Comparison of ENCODE assay signal across 27 mouse cellular contexts in the genomic region with DNA sequence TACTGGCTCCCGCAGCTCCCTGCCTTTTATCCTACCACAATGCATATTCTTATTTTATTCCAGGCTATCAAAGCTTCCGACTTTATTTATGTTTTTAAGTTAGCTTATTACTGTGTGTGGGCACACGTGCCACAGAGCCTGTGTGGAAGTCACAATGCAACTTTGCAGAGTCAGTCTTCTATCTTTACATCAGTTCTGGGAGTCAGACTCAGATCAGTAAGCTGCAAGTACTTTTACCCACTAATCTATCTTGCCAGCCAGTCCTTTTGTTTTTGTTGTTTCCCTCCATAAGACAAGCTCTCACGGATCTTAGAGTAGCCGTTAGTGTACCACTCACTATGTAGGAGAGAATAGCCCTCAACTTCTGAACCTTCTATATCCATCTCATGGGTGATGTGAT.
A peak's percentile ranks its signal among the peaks of the same experiment; 100 is the strongest.
DNase-seq lines count a peak whose midpoint lies in the region; ATAC-seq and TF ChIP-seq lines count a peak whose summit lies in the region.
"Had no signal": no experiment of that assay in that cellular context is flagged by ENCODE, and none has a peak within 500 bp of the region (broad histone marks: within the 10 kb centered on the region; RNA-seq: fewer than 3 reads in every experiment).

No protein-coding gene starts in this region.

- H3K9ac ChIP-seq in hindbrain, embryonic 11.5 days (ENCODE audit: low read depth, low read length), result no peak overlapping the region
- H3K9ac ChIP-seq in midbrain, embryonic 15.5 days, result no peak overlapping the region
- H3K9ac ChIP-seq in midbrain, embryonic 13.5 days (replicated peaks), result no peak overlapping the region
- H3K9ac ChIP-seq in hindbrain, postnatal 0 days (replicated peaks; ENCODE audit: low read length), result no peak overlapping the region
- H3K9ac ChIP-seq in midbrain, postnatal 0 days (replicated peaks; ENCODE audit: low read length, poor library complexity, severe bottlenecking), result no peak overlapping the region
- H3K9ac ChIP-seq: embryonic facial prominence, embryonic 15.5 days; heart, embryonic 15.5 days; limb, embryonic 12.5 days; neural tube, embryonic 12.5 days had no signal

- H3K36me3 ChIP-seq in hindbrain, embryonic 11.5 days (ENCODE audit: control insufficient read depth, insufficient read depth, low read length), result no peaks in the 10 kb centered on the region
- H3K36me3 ChIP-seq in hindbrain, embryonic 10.5 days, result 0 out of 2 replicates have a peak, but pooled peaks cover 7% of the 10 kb centered on the region
- H3K36me3 ChIP-seq in midbrain, embryonic 15.5 days (replicated peaks), result no peaks in the 10 kb centered on the region
- H3K36me3 ChIP-seq in midbrain, embryonic 13.5 days, result no peaks in the 10 kb centered on the region
- H3K36me3 ChIP-seq in hindbrain, postnatal 0 days (ENCODE audit: insufficient read depth, low read length), result no peaks in the 10 kb centered on the region
- H3K36me3 ChIP-seq in midbrain, postnatal 0 days (ENCODE audit: insufficient read depth, low read length), result no peaks in the 10 kb centered on the region
- H3K36me3 ChIP-seq: embryonic facial prominence, embryonic 15.5 days; heart, embryonic 15.5 days; limb, embryonic 12.5 days; neural tube, embryonic 12.5 days had no signal

- H3K4me2 ChIP-seq in hindbrain, embryonic 11.5 days (replicated peaks; ENCODE audit: low read depth, low read length), result no peak overlapping the region
- H3K4me2 ChIP-seq in midbrain, embryonic 15.5 days, result peak overlapping the region; percentile 58
- no peak overlapping the region for H3K4me2 ChIP-seq in midbrain, embryonic 13.5 days (replicated peaks)
- H3K4me2 ChIP-seq in hindbrain, postnatal 0 days (ENCODE audit: low read depth, low read length), result peak overlapping the region; percentile 49
- H3K4me2 ChIP-seq in midbrain, postnatal 0 days (ENCODE audit: low read depth, low read length, poor library complexity, severe bottlenecking), result peak overlapping the region; percentile 74
- H3K4me2 ChIP-seq: embryonic facial prominence, embryonic 15.5 days; heart, embryonic 15.5 days; limb, embryonic 12.5 days; neural tube, embryonic 12.5 days had no signal

- H3K27me3 ChIP-seq in hindbrain, embryonic 11.5 days (ENCODE audit: control insufficient read depth, insufficient read depth, low read length), result no peaks in the 10 kb centered on the region
- H3K27me3 ChIP-seq in hindbrain, embryonic 10.5 days (ENCODE audit: insufficient read depth, poor library complexity, severe bottlenecking), result no peaks in the 10 kb centered on the region
- no peaks in the 10 kb centered on the region for H3K27me3 ChIP-seq in midbrain, embryonic 15.5 days (replicated peaks)
- no peaks in the 10 kb centered on the region for H3K27me3 ChIP-seq in midbrain, embryonic 13.5 days
- H3K27me3 ChIP-seq in hindbrain, postnatal 0 days (ENCODE audit: insufficient read depth, low read length), result no peaks in the 10 kb centered on the region
- H3K27me3 ChIP-seq in midbrain, postnatal 0 days (ENCODE audit: insufficient read depth, low read length), result no peaks in the 10 kb centered on the region
- H3K27me3 ChIP-seq: embryonic facial prominence, embryonic 15.5 days; heart, embryonic 15.5 days; limb, embryonic 12.5 days; neural tube, embryonic 12.5 days had no signal

- TF ChIP-seq CTCF in hindbrain, postnatal 0 days (IDR thresholded peaks at IDR 0.05; ENCODE audit: low read depth), result no peak
- no peak for TF ChIP-seq CTCF in midbrain, postnatal 0 days (IDR thresholded peaks at IDR 0.05)

- 88% methylated on average over 5 of the region's 5 CpGs for WGBS in hindbrain, embryonic 11.5 days
- WGBS in hindbrain, embryonic 10.5 days, result 89% methylated on average over 5 of the region's 5 CpGs
- 88% methylated on average over 5 of the region's 5 CpGs for WGBS in midbrain, embryonic 15.5 days
- WGBS in midbrain, embryonic 13.5 days, result 90% methylated on average over 5 of the region's 5 CpGs
- WGBS in hindbrain, postnatal 0 days, result 78% methylated on average over 5 of the region's 5 CpGs
- 80% methylated on average over 5 of the region's 5 CpGs for WGBS in midbrain, postnatal 0 days

- no peaks in the 10 kb centered on the region for H3K9me3 ChIP-seq in hindbrain, embryonic 11.5 days (ENCODE audit: control insufficient read depth, low read length)
- H3K9me3 ChIP-seq in hindbrain, embryonic 10.5 days, result no peaks in the 10 kb centered on the region
- no peaks in the 10 kb centered on the region for H3K9me3 ChIP-seq in midbrain, embryonic 15.5 days
- H3K9me3 ChIP-seq in midbrain, embryonic 13.5 days, result no peaks in the 10 kb centered on the region
- no peaks in the 10 kb centered on the region for H3K9me3 ChIP-seq in hindbrain, postnatal 0 days (ENCODE audit: low read length)
- H3K9me3 ChIP-seq in midbrain, postnatal 0 days (ENCODE audit: low read length), result no peaks in the 10 kb centered on the region
- H3K9me3 ChIP-seq: embryonic facial prominence, embryonic 15.5 days; heart, embryonic 15.5 days; limb, embryonic 12.5 days; neural tube, embryonic 12.5 days had no signal

- peak overlapping the region; percentile 10; the same call in 1 of the 2 replicates for H3K27ac ChIP-seq in hindbrain, embryonic 11.5 days (ENCODE audit: low read depth, low read length)
- H3K27ac ChIP-seq in hindbrain, embryonic 10.5 days, result no peak overlapping the region
- H3K27ac ChIP-seq in midbrain, embryonic 15.5 days, result no peak overlapping the region
- H3K27ac ChIP-seq in midbrain, embryonic 13.5 days, result no peak overlapping the region
- no peak overlapping the region for H3K27ac ChIP-seq in hindbrain, postnatal 0 days
- no peak overlapping the region for H3K27ac ChIP-seq in midbrain, postnatal 0 days (ENCODE audit: low read depth, low read length)
- H3K27ac ChIP-seq: embryonic facial prominence, embryonic 15.5 days; heart, embryonic 15.5 days; layer of hippocampus, adult 2 months; limb, embryonic 12.5 days; neural tube, embryonic 12.5 days had no signal

- DNase-seq in hindbrain, embryonic 11.5 days (ENCODE audit: low spot score), result no peak
- no peak for DNase-seq in hindbrain, embryonic 10.5 days (ENCODE audit: low spot score)
- no peak for DNase-seq in hindbrain, postnatal 0 days (ENCODE audit: low spot score)
- no peak for DNase-seq in midbrain, postnatal 0 days (ENCODE audit: low spot score)
- DNase-seq in kidney, adult 18-20 months, result no peak
- no peak for DNase-seq in right cerebral cortex, postnatal 25 days
- DNase-seq: adrenal gland, postnatal 25 days; cerebellum, adult 9-11 months; gastrocnemius, postnatal 14 days; heart, adult 18-20 months; heart, postnatal 36 days; kidney, adult 9 months; kidney, postnatal 25 days; lung, adult 18-20 months; lung, postnatal 14 days; right cerebral cortex, postnatal 4 days; thymus, adult 18-20 months; thymus, postnatal 36 days had no signal

- no peak overlapping the region for H3K4me3 ChIP-seq in hindbrain, embryonic 11.5 days (ENCODE audit: low read depth, low read length)
- H3K4me3 ChIP-seq in hindbrain, embryonic 10.5 days, result no peak overlapping the region
- no peak overlapping the region for H3K4me3 ChIP-seq in midbrain, embryonic 15.5 days
- H3K4me3 ChIP-seq in midbrain, embryonic 13.5 days (replicated peaks), result no peak overlapping the region
- 0 out of 2 replicates have a peak overlapping the region, but pooled peaks have one; percentile 8 for H3K4me3 ChIP-seq in hindbrain, postnatal 0 days (ENCODE audit: low read length)
- peak overlapping the region; percentile 44; the same call in 1 of the 2 replicates for H3K4me3 ChIP-seq in midbrain, postnatal 0 days (ENCODE audit: low read depth, low read length)
- H3K4me3 ChIP-seq: embryonic facial prominence, embryonic 15.5 days; heart, embryonic 15.5 days; layer of hippocampus, adult 2 months; limb, embryonic 12.5 days; neural tube, embryonic 12.5 days had no signal

- peaks cover 3% of the 10 kb centered on the region; the same call in 1 of the 2 replicates for H3K4me1 ChIP-seq in hindbrain, embryonic 11.5 days (replicated peaks; ENCODE audit: control insufficient read depth, insufficient read depth, low read length)
- H3K4me1 ChIP-seq in hindbrain, embryonic 10.5 days (replicated peaks), result peaks cover 32% of the 10 kb centered on the region
- peaks cover 68% of the 10 kb centered on the region for H3K4me1 ChIP-seq in midbrain, embryonic 15.5 days
- H3K4me1 ChIP-seq in midbrain, embryonic 13.5 days (replicated peaks), result peaks cover 63% of the 10 kb centered on the region
- H3K4me1 ChIP-seq in hindbrain, postnatal 0 days (ENCODE audit: insufficient read depth, low read length), result peaks cover 28% of the 10 kb centered on the region; the same call in 1 of the 2 replicates
- peaks cover 41% of the 10 kb centered on the region for H3K4me1 ChIP-seq in midbrain, postnatal 0 days (ENCODE audit: insufficient read depth, low read length)

- no peak for ATAC-seq in hindbrain, embryonic 11.5 days (ENCODE audit: low FRiP score)
- ATAC-seq in midbrain, embryonic 15.5 days (replicated peaks), result no peak
- no peak for ATAC-seq in midbrain, embryonic 13.5 days
- no peak for ATAC-seq in hindbrain, postnatal 0 days
- no peak for ATAC-seq in midbrain, postnatal 0 days (ENCODE audit: low FRiP score)
- ATAC-seq: CD4-positive, CD25-positive, alpha-beta regulatory T cell, adult 4 months; forebrain, embryonic 14.5 days had no signal

Comparison
In these comparisons a context has a peak if more than half of its experiments do, and no peak if none do; other contexts are left out.
1. H3K4me2 ChIP-seq: peak in midbrain, embryonic 15.5 days (single experiment), hindbrain, postnatal 0 days (single experiment) and midbrain, postnatal 0 days (single experiment); none in hindbrain, embryonic 11.5 days (single experiment) and midbrain, embryonic 13.5 days (single experiment).
2. H3K4me3 ChIP-seq: peak in hindbrain, postnatal 0 days (single experiment) and midbrain, postnatal 0 days (single experiment); none in hindbrain, embryonic 11.5 days (single experiment), hindbrain, embryonic 10.5 days (single experiment), midbrain, embryonic 15.5 days (single experiment) and midbrain, embryonic 13.5 days (single experiment).